Mouse (Mus musculus): ENCODE data around the gene Zbtb18. TPM values are rescaled to one million over a fixed set of nuclear protein-coding genes. Genes with fewer than 3 reads are reported as not detected.

Zbtb18 gene
- total RNA-seq, 2 experiments from 2014 or later, result 740 to 795 TPM

- intact Hi-C loops (cut with DNase I), result loop anchor here (2.0 kb wide), 1 partner anchor 78 kb away; no protein-coding TSS in a partner anchor
- DNase-seq, result no peak
Observed at GRCm38 (mm10) chr1:177470951-177471350, 28.8 kb downstream of the Zbtb18 start.

DNA sequence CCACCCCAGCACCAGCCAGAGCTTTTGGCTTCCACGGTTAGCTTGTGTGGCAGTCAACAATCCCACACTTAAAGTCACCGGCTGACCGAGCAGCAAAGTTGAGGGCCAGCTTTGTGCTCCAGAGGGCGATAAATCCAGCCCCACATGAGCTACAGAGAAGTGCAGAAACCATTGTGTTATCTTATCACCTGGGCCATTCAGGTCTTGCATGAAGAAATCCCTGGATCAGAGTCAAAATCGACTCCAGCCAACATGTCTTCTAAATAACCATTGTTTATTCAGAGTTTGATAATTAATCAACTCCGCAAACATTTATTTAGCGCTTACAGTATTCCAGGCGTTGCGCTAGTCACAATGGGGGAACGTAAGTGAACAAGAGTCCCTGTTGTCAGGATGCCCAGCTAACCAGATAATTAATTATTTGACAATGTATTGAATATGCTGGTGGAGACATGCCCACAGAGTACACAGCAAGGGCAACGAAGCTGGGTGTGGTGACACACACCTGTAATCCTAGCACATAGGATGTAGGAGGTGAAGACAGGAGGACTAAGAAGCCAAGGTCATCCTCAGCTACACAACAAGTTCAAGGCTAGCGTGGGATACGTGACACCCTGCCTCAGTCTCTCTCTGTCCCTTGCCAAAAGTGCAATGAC lies 33.5 kb downstream of the Zbtb18 start:
- no peak for DNase-seq

GRCm38 (mm10) chr1:177478578-177478977 lies 36.4 kb downstream of the Zbtb18 start:
- intact Hi-C loops (cut with DNase I), result no loop called here

More for the DNA sequence above, 33.5 kb downstream of the Zbtb18 start:
- intact Hi-C loops (cut with DNase I), result no loop called here

DNA sequence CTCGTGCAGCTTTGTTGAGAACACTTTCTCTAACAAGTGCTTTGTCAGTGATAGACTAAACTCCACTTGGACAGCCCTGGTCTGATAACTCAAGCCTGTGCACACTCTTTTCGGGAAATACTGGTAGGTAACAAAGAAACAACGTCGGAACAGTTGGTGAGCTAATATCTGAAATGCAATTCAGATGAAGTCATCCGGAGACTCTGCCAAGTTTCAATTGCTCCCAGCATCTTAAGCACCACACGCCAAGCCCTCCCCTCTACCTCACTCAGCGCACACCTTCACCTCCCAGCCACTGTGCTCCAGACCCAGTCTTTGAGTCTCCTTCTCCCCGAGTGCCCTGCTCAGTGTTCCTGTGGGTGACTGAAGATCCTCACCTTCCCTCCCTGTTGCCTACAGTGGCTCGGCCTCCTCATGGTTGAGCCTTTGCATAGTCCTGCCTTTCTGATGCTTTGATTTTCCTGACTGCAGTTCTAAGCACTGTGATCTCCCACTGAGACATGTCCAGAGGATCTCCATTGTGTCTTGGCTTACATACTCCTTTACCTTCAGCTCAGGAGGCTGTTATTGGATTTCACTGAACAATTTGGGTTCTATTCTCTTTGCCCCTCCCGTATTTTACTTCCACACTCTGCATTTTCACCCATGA lies 37.3 kb downstream of the Zbtb18 start:
- DNase-seq, result no peak

More at GRCm38 (mm10) chr1:177478578-177478977, 36.4 kb downstream of the Zbtb18 start:
- no peak for DNase-seq

GRCm38 (mm10) chr1:177483612-177484011 lies 41.5 kb downstream of the Zbtb18 start:
- no peak for DNase-seq
- intact Hi-C loops (cut with DNase I), result no loop called here

More for the DNA sequence above, 37.3 kb downstream of the Zbtb18 start:
- intact Hi-C loops (cut with DNase I), result no loop called here

DNA sequence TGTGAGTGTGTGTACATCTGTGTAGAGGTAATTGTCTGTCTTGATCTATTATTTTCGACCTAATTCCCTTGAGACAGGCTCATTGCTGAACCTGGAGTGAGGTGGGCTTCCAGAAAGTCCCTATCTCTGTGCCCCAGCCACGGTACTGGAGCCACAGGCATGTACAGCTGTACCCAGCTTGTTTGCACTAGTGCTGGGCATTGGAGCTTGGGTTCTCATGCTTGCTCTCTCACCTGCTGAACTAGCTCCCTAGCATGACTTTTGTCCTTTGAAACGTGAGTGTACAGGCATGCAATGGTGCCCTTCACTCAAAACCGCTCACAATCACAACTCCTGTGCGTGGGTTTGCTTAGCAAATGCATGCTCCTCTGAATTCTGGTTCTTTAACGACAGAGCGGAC lies 42.1 kb downstream of the Zbtb18 start:
- DNase-seq, result no peak
- intact Hi-C loops (cut with DNase I), result no loop called here

DNA sequence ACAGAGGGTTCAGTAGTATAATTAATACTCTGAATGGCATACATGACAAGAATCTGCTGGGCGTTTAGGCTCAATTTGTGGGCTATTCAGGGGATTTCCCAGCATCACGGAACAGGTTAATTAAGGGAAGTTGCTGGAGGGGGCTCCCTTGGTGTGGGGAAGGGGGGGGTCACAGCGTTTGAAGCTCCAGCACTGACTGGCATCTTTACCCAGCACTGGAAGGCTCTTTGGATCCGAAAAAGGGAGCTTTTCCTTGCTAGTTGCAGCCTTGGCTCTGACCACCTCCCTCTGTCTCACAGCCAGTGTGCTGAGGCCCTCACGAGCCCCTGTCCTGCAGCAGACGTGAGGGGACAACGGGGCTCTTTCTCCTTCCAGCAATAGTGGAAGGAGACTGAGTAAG lies 42.5 kb downstream of the Zbtb18 start:
- no peak for DNase-seq
- intact Hi-C loops (cut with DNase I), result no loop called here

DNA sequence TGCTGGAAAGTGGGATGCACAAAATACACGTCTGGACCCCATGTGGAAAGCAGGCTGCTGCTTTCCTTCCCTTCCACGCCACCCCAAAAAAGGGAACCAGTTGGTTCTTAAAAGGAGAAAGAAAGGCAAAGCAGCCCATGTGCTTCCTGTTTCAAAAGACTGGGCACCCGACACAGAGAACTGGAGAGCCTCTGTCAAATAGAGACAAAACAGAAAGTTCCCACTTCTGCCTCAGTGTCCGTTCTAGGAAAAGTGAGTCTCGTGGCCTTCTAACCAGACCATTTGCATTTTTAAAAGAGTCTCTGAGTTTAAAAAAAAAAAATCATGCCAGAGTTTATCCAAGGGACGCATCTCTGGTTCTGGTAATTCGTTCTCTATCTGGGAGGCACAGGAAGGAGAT lies 47.7 kb downstream of the Zbtb18 start:
- DNase-seq, result no peak
- intact Hi-C loops (cut with DNase I), result no loop called here

GRCm38 (mm10) chr1:177490808-177491207 lies 48.7 kb downstream of the Zbtb18 start:
- intact Hi-C loops (cut with DNase I), result no loop called here

DNA sequence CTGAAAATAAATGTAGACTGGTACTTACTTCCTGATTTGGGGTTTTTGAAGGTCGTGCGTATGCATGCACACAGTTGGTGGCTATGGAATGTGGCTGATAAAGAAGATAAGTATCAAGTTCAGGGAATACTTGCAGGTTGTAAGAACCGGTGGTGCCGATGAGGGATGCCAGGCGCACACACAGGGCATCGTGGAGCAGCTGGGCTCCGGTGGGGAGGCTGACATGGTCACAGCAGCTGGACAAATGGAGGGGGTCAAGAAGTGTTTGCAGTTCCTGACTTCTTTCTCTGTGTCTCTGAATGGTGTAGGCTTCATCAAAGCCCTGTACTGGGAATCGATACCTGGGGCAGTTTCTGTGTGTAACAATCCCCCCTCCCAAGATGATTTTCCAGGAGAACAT lies 49.1 kb downstream of the Zbtb18 start:
- DNase-seq, result no peak
- intact Hi-C loops (cut with DNase I), result no loop called here

More at GRCm38 (mm10) chr1:177490808-177491207, 48.7 kb downstream of the Zbtb18 start:
- DNase-seq, result no peak

DNA sequence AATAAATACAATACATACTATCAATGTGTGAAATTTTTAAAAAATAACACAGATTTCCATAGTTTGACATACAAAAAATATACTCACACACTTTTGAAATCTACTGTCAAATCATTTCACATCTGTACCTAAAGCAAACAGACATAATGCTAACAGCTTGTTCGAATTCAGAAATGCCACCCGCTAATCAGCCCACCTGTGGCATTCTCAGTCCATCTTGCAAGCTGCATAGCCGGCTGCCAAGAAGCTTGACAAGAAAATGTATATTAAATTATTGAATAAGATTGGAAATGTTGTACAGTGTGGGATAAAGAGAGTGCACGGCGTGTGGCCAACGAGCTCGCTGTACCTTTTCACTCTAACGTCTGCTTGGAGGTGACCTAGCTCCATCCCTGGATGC lies 52.2 kb downstream of the Zbtb18 start:
- intact Hi-C loops (cut with DNase I), result no loop called here
- no peak for DNase-seq

DNA sequence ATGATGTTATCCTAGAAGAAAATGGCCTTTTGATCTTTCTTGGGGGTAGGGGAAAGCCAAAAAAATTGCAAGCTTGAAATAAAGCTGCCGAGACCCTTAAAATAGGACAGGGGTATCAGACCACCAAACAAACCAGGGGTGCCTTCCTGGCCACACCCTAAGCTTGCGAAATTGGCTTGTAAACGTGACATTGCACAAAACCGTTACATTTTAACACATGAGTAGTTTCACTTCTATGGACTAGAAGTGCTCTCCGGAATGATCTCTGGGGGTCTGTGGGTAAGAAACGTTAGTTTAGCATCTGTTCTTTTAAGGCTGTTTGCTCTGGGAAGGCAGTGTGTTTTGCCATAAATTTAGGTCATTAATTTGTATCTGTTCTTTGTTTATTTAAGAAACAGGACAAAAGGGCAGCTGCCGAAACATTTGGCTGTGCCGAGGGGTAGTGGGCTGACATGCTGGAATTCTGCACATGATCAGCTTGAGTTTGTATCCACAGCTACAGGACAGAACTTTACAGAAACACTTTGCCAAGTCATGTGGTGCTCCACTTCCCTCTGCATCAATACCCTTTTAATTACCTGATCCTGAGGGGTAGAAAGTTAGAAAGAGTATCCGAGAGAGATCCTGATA lies 52.9 kb downstream of the Zbtb18 start:
- no peak for DNase-seq
- intact Hi-C loops (cut with DNase I), result no loop called here

Other genes with a start within 250 kb of the Zbtb18 start
- 100 to 1,000 TPM; 306 to 351 TPM for gene Akt3, start 184.1 kb upstream of the Zbtb18 start, total RNA-seq (2021)